Mouse (Mus musculus) hindbrain, embryonic 15.5 days (tissue): ENCODE results near the gene Ptprf. TPM values are rescaled to one million over a fixed set of nuclear protein-coding genes. Genes with fewer than 3 reads are reported as not detected.

Experiments used
- ATAC-seq: fragments of 200-750 bp; cut with Nextera tagmentation; 2 replicates; pipeline ENCODE4 v1.8.0; 2017; ENCODE audit warnings: low read depth, moderate number of reproducible peaks, moderate TSS enrichment; ENCODE audit not compliant: low FRiP score
- H3K27ac ChIP-seq: fragments of 300-500 bp; sonication (generic); replicated peaks from 2 replicates; pipeline ENCODE4 v1.5.1; 2015; ENCODE audit warnings: mild to moderate bottlenecking, inconsistent platforms
- H3K27me3 ChIP-seq: fragments of 300-500 bp; sonication (generic); 2 replicates; pipeline ENCODE4 v1.6.1; 2015; ENCODE audit warnings: control low read depth, inconsistent platforms
- H3K36me3 ChIP-seq: fragments of 300-500 bp; sonication (generic); 2 replicates; pipeline ENCODE4 v1.6.1; 2015; ENCODE audit warnings: control low read depth, inconsistent platforms
- H3K4me1 ChIP-seq: fragments of 300-500 bp; sonication (generic); replicated peaks from 2 replicates; pipeline ENCODE4 v1.6.1; 2015; ENCODE audit warnings: control low read depth, inconsistent platforms
- H3K4me2 ChIP-seq: fragments of 300-500 bp; sonication (generic); 2 replicates; pipeline ENCODE4 v1.6.1; 2015; ENCODE audit warnings: moderate library complexity, mild to moderate bottlenecking, inconsistent platforms
- H3K4me3 ChIP-seq: fragments of 300-500 bp; sonication (generic); 2 replicates; pipeline ENCODE4 v1.5.1; 2015; ENCODE audit warnings: mild to moderate bottlenecking, inconsistent platforms
- H3K9ac ChIP-seq: fragments of 300-500 bp; sonication (generic); 2 replicates; pipeline ENCODE4 v1.6.1; 2015; ENCODE audit warnings: inconsistent platforms
- H3K9me3 ChIP-seq: fragments of 300-500 bp; sonication (generic); 2 replicates; pipeline ENCODE4 v1.6.1; 2016; ENCODE audit warnings: control low read depth, inconsistent platforms
- WGBS: fragments of 180-500 bp; shearing (Covaris S2); methylation state at CpG from one replicate; pipeline ENCODE4 v1.1.7; 2015; 5-methylcytosine and 5-hydroxymethylcytosine counted together
- polyA plus RNA-seq: library from polyadenylated mRNA; unstranded; fragments of >200 nt; fragmentation: Nextera tagmentation; extraction: Ambion mirVana; gene quantifications from 2 replicates; pipeline ENCODE4 v1.2.1, GENCODE M21; 2015

Gene Ptprf
- polyA plus RNA-seq, 1 experiment from 2014 or later, result 86.3 TPM

GRCm38 (mm10) chr4:118304984-118305383, 13.8 kb upstream of the Ptprf start:
- Histone ChIP-seq H3K9me3 (no peaks in the 10 kb centered on the region), H3K4me1 (no peaks in the 10 kb centered on the region), H3K27me3 (no peaks in the 10 kb centered on the region), H3K36me3 (no peaks in the 10 kb centered on the region), H3K4me2 (no peak overlapping the region), H3K9ac (no peak overlapping the region), H3K4me3 (no peak overlapping the region), H3K27ac (no peak overlapping the region)
- no peak for ATAC-seq
- 45% methylated on average over 4 of the region's 4 CpGs for WGBS

- H3K27me3 ChIP-seq, result no peaks in the 10 kb centered on the region
- H3K9me3 ChIP-seq, result no peaks in the 10 kb centered on the region
- H3K4me3 ChIP-seq, result no peak overlapping the region
- no peak for ATAC-seq
- no peak overlapping the region for H3K9ac ChIP-seq
- WGBS, result 18% methylated on average over 5 of the region's 5 CpGs
- no peak overlapping the region for H3K27ac ChIP-seq
- H3K4me1 ChIP-seq, result peaks cover 4% of the 10 kb centered on the region
- H3K4me2 ChIP-seq, result no peak overlapping the region
- no peaks in the 10 kb centered on the region for H3K36me3 ChIP-seq
These were observed 6.6 kb upstream of the Ptprf start for GRCm38 (mm10) chr4:118297844-118298243.

GRCm38 (mm10) chr4:118295651-118296561, 4.7 kb upstream of the Ptprf start:
- 61% methylated on average over 17 of the region's 17 CpGs for WGBS
- no peak overlapping the region for H3K4me3 ChIP-seq
- H3K4me2 ChIP-seq, result no peak overlapping the region
- H3K27ac ChIP-seq, result no peak overlapping the region
- H3K4me1 ChIP-seq, result peaks cover 12% of the 10 kb centered on the region
- no peaks in the 10 kb centered on the region for H3K36me3 ChIP-seq
- H3K9me3 ChIP-seq, result no peaks in the 10 kb centered on the region
- H3K9ac ChIP-seq, result no peak overlapping the region
- ATAC-seq, result no peak
- no peaks in the 10 kb centered on the region for H3K27me3 ChIP-seq

GRCm38 (mm10) chr4:118294811-118295210, 3.6 kb upstream of the Ptprf start:
- no peak overlapping the region for H3K27ac ChIP-seq
- H3K36me3 ChIP-seq, result no peaks in the 10 kb centered on the region
- no peak overlapping the region for H3K4me3 ChIP-seq
- H3K27me3 ChIP-seq, result no peaks in the 10 kb centered on the region
- ATAC-seq, result no peak
- peaks cover 17% of the 10 kb centered on the region for H3K4me1 ChIP-seq
- 40% methylated on average over 4 of the region's 4 CpGs for WGBS
- no peak overlapping the region for H3K4me2 ChIP-seq
- no peaks in the 10 kb centered on the region for H3K9me3 ChIP-seq
- no peak overlapping the region for H3K9ac ChIP-seq

- H3K4me3 ChIP-seq, result no peak overlapping the region
- no peaks in the 10 kb centered on the region for H3K9me3 ChIP-seq
- peaks cover 33% of the 10 kb centered on the region for H3K4me1 ChIP-seq
- WGBS, result 11% methylated on average over 11 of the region's 11 CpGs
- H3K9ac ChIP-seq, result no peak overlapping the region
- no peak overlapping the region for H3K27ac ChIP-seq
- H3K27me3 ChIP-seq, result no peaks in the 10 kb centered on the region
- H3K36me3 ChIP-seq, result no peaks in the 10 kb centered on the region
- ATAC-seq, result no peak
- H3K4me2 ChIP-seq, result no peak overlapping the region
These were observed 1.6 kb upstream of the Ptprf start for GRCm38 (mm10) chr4:118292741-118293306.

- H3K4me2 ChIP-seq, result peak overlapping the region; percentile 92
- peaks cover 45% of the 10 kb centered on the region for H3K4me1 ChIP-seq
- ATAC-seq, result peak; percentile 17; the same call in 1 of the 2 replicates
- H3K27me3 ChIP-seq, result no peaks in the 10 kb centered on the region
- 0% methylated on average over 60 of the region's 84 CpGs for WGBS
- H3K4me3 ChIP-seq, result peak overlapping the region; percentile 83
- H3K9me3 ChIP-seq, result no peaks in the 10 kb centered on the region
- peak overlapping the region; percentile 95 for H3K9ac ChIP-seq
- H3K27ac ChIP-seq, result peak overlapping the region; percentile 91
- H3K36me3 ChIP-seq, result no peaks in the 10 kb centered on the region
These were observed 682 bp downstream of the Ptprf start for GRCm38 (mm10) chr4:118290416-118291030.

- under 1% methylated on average over 12 of the region's 12 CpGs for WGBS
- Histone ChIP-seq H3K4me2 (peak overlapping the region; percentile 92), H3K36me3 (no peaks in the 10 kb centered on the region), H3K27me3 (no peaks in the 10 kb centered on the region), H3K4me1 (peaks cover 45% of the 10 kb centered on the region), H3K9me3 (no peaks in the 10 kb centered on the region), H3K4me3 (peak overlapping the region; percentile 83), H3K9ac (peak overlapping the region; percentile 95), H3K27ac (peak overlapping the region; percentile 91)
- 0 out of 2 replicates have a peak, but pooled peaks have one; percentile 2 for ATAC-seq
These were observed 1.2 kb downstream of the Ptprf start for GRCm38 (mm10) chr4:118289960-118290415.

- H3K27ac ChIP-seq, result peak overlapping the region; percentile 91; the same call in 1 of the 2 replicates
- no peak for ATAC-seq
- no peaks in the 10 kb centered on the region for H3K27me3 ChIP-seq
- H3K4me1 ChIP-seq, result peaks cover 45% of the 10 kb centered on the region
- H3K9me3 ChIP-seq, result no peaks in the 10 kb centered on the region
- WGBS, result 40% methylated on average over 5 of the region's 5 CpGs
- H3K36me3 ChIP-seq, result no peaks in the 10 kb centered on the region
- H3K9ac ChIP-seq, result peak overlapping the region; percentile 95
- peak overlapping the region; percentile 92 for H3K4me2 ChIP-seq
- peak overlapping the region; percentile 83 for H3K4me3 ChIP-seq
These were observed 1.9 kb downstream of the Ptprf start for GRCm38 (mm10) chr4:118289266-118289665.

GRCm38 (mm10) chr4:118288531-118288930, 2.7 kb downstream of the Ptprf start:
- H3K9me3 ChIP-seq, result no peaks in the 10 kb centered on the region
- no peak overlapping the region for H3K27ac ChIP-seq
- ATAC-seq, result no peak
- no peaks in the 10 kb centered on the region for H3K27me3 ChIP-seq
- peak overlapping the region; percentile 83; the same call in 1 of the 2 replicates for H3K4me3 ChIP-seq
- peaks cover 4% of the 10 kb centered on the region; the same call in 1 of the 2 replicates for H3K36me3 ChIP-seq
- WGBS, result 73% methylated on average over 6 of the region's 6 CpGs
- H3K9ac ChIP-seq, result peak overlapping the region; percentile 95; the same call in 1 of the 2 replicates
- H3K4me1 ChIP-seq, result peaks cover 45% of the 10 kb centered on the region
- H3K4me2 ChIP-seq, result peak overlapping the region; percentile 92; the same call in 1 of the 2 replicates

GRCm38 (mm10) chr4:118286202-118286601, 5.0 kb downstream of the Ptprf start:
- Histone ChIP-seq H3K4me1 (peaks cover 47% of the 10 kb centered on the region), H3K9me3 (no peaks in the 10 kb centered on the region), H3K27ac (no peak overlapping the region), H3K27me3 (no peaks in the 10 kb centered on the region), H3K4me3 (no peak overlapping the region), H3K36me3 (peaks cover 7% of the 10 kb centered on the region; the same call in 1 of the 2 replicates), H3K4me2 (no peak overlapping the region), H3K9ac (no peak overlapping the region)
- WGBS, result 83% methylated on average over 5 of the region's 5 CpGs
- no peak for ATAC-seq

GRCm38 (mm10) chr4:118282182-118282562, 9.0 kb downstream of the Ptprf start:
- Histone ChIP-seq H3K4me2 (no peak overlapping the region), H3K4me1 (peaks cover 49% of the 10 kb centered on the region), H3K27me3 (no peaks in the 10 kb centered on the region), H3K4me3 (no peak overlapping the region), H3K9me3 (no peaks in the 10 kb centered on the region), H3K36me3 (peaks cover 7% of the 10 kb centered on the region; the same call in 1 of the 2 replicates), H3K27ac (no peak overlapping the region), H3K9ac (no peak overlapping the region)
- no peak for ATAC-seq
- WGBS, result 60% methylated on average over 1 of the region's 1 CpGs
